Mouse (Mus musculus) CH12.LX (cell line): ENCODE results near the gene Camp. TPM values are rescaled to one million over a fixed set of nuclear protein-coding genes. Genes with fewer than 3 reads are reported as not detected.

ENCODE experiments used
- DNase-seq: peaks from one replicate; pipeline ENCODE4 v3.0.0-alpha.2; 2013; ENCODE audit errors: extremely low read depth
- H3K27ac ChIP-seq: 2 replicates; pipeline ENCODE4 v1.5.1; 2012; ENCODE audit warnings: low read depth, mild to moderate bottlenecking, control low read depth, moderate library complexity; ENCODE audit not compliant: insufficient read depth
- H3K27me3 ChIP-seq: replicated peaks from 2 replicates; pipeline ENCODE3; 2012; ENCODE audit warnings: inconsistent platforms
- H3K36me3 ChIP-seq, 2 experiments: replicated peaks in 1 of 2; 2 replicates each; pipeline versions ENCODE3 to v1.6.1; 2012; ENCODE audit warnings: inconsistent platforms in 1 of 2, low read length in 1 of 2, mild to moderate bottlenecking in 1 of 2, mixed read lengths in 1 of 2, moderate library complexity in 1 of 2; ENCODE audit not compliant: control insufficient read depth in 1 of 2, insufficient read depth in 1 of 2
- H3K4me1 ChIP-seq, 2 experiments: 2 replicates each; pipeline ENCODE4 v1.6.1; 2012; ENCODE audit warnings: inconsistent platforms in 1 of 2, moderate library complexity in 1 of 2; ENCODE audit not compliant: insufficient read depth in 2 of 2, control insufficient read depth in 1 of 2
- H3K4me2 ChIP-seq: 2 replicates; pipeline ENCODE4 v1.6.1; 2012; ENCODE audit warnings: low read depth, mild to moderate bottlenecking, control low read depth; ENCODE audit not compliant: poor library complexity, insufficient read depth, severe bottlenecking
- H3K4me3 ChIP-seq, 3 experiments: fragments of 150-350 bp in 1 of 3; sonication (generic) in 1 of 3; replicated peaks in 1 of 3; 2 replicates each; pipeline versions ENCODE3 to v1.5.1; 2011 to 2012; ENCODE audit warnings: low read depth in 2 of 3, low read length in 2 of 3, mild to moderate bottlenecking in 2 of 3, moderate library complexity in 2 of 3, control low read depth in 1 of 3, improper control_type of control experiment in 1 of 3, inconsistent platforms in 1 of 3, mixed read lengths in 1 of 3; ENCODE audit not compliant: poor library complexity in 1 of 3
- H3K79me2 ChIP-seq: replicated peaks from 2 replicates; pipeline ENCODE4 v1.6.1; 2012; ENCODE audit warnings: mild to moderate bottlenecking, moderate library complexity; ENCODE audit not compliant: control insufficient read depth, poor library complexity, insufficient read depth, severe bottlenecking; ENCODE audit errors: extremely low read depth
- H3K9ac ChIP-seq: 2 replicates; pipeline ENCODE4 v1.6.1; 2012; ENCODE audit warnings: low read depth, mild to moderate bottlenecking, control low read depth, moderate library complexity; ENCODE audit not compliant: insufficient read depth
- H3K9me3 ChIP-seq: replicated peaks from 2 replicates; pipeline ENCODE3; 2012; ENCODE audit warnings: low read length, inconsistent platforms, mixed read lengths
- BHLHE40 ChIP-seq: IDR thresholded peaks from 2 replicates; pipeline ENCODE4 v1.6.1; 2011; ENCODE audit warnings: mild to moderate bottlenecking, low read depth, low read length, improper control_type of control experiment
- CHD1 ChIP-seq: IDR thresholded peaks from 2 replicates; pipeline ENCODE4 v1.6.1; 2012; ENCODE audit warnings: low read depth, low read length, improper control_type of control experiment, inconsistent platforms
- CHD2 ChIP-seq: IDR thresholded peaks from 2 replicates; pipeline ENCODE4 v1.6.1; 2011; ENCODE audit warnings: low read length, improper control_type of control experiment
- CTCF ChIP-seq, 2 experiments: IDR thresholded peaks in 1 of 2; conservative IDR thresholded peaks in 1 of 2; 2 replicates each; pipeline ENCODE4 v1.5.1; 2011 to 2012; ENCODE audit warnings: low read depth in 2 of 2, low read length in 2 of 2, improper control_type of control experiment in 1 of 2, inconsistent platforms in 1 of 2, mild to moderate bottlenecking in 1 of 2, moderate library complexity in 1 of 2
- E2F4 ChIP-seq: IDR thresholded peaks from 2 replicates; pipeline ENCODE4 v1.6.1; 2011; ENCODE audit warnings: low read depth, low read length, improper control_type of control experiment; ENCODE audit not compliant: insufficient replicate concordance
- ELF1 ChIP-seq: IDR thresholded peaks from 2 replicates; pipeline ENCODE4 v1.6.1; 2014; ENCODE audit warnings: low read depth, mild to moderate bottlenecking, inconsistent platforms, low read length, improper control_type of control experiment
- EP300 ChIP-seq: IDR thresholded peaks from 2 replicates; pipeline ENCODE4 v1.6.1; 2011; ENCODE audit warnings: low read length, improper control_type of control experiment
- HCFC1 ChIP-seq: IDR thresholded peaks from 2 replicates; pipeline ENCODE4 v1.6.1; 2012; ENCODE audit warnings: low read depth, mild to moderate bottlenecking, inconsistent platforms, low read length, improper control_type of control experiment
- IRF4 ChIP-seq: IDR thresholded peaks from 2 replicates; pipeline ENCODE4 v1.6.1; 2014; ENCODE audit warnings: low read depth, mild to moderate bottlenecking, inconsistent platforms, low read length, improper control_type of control experiment
- KAT2A ChIP-seq: IDR thresholded peaks from 2 replicates; pipeline ENCODE4 v1.6.1; 2012; ENCODE audit warnings: low read length, improper control_type of control experiment, inconsistent platforms; ENCODE audit not compliant: insufficient replicate concordance
- MAFK ChIP-seq: IDR thresholded peaks from 2 replicates; pipeline ENCODE4 v1.6.1; 2011; ENCODE audit warnings: low read length, improper control_type of control experiment; ENCODE audit not compliant: insufficient replicate concordance
- MAX ChIP-seq: IDR thresholded peaks from 2 replicates; pipeline ENCODE4 v1.6.1; 2011; ENCODE audit warnings: low read length, improper control_type of control experiment
- MAZ ChIP-seq: IDR thresholded peaks from 2 replicates; pipeline ENCODE4 v1.6.1; 2012; ENCODE audit warnings: low read depth, mild to moderate bottlenecking, inconsistent platforms, low read length, improper control_type of control experiment, moderate library complexity
- MXI1 ChIP-seq: IDR thresholded peaks from 2 replicates; pipeline ENCODE4 v1.6.1; 2011; ENCODE audit warnings: mild to moderate bottlenecking, low read depth, low read length, improper control_type of control experiment
- MYC ChIP-seq: IDR thresholded peaks from 2 replicates; pipeline ENCODE4 v1.6.1; 2011; ENCODE audit warnings: low read depth, mild to moderate bottlenecking, improper control_type of control experiment, low read length
- NELFE ChIP-seq: IDR thresholded peaks from 2 replicates; pipeline ENCODE4 v1.6.1; 2011; ENCODE audit warnings: low read depth, low read length, improper control_type of control experiment
- NRF1 ChIP-seq: IDR thresholded peaks from 2 replicates; pipeline ENCODE4 v1.6.1; 2014; ENCODE audit warnings: low read depth, mild to moderate bottlenecking, inconsistent platforms, low read length, improper control_type of control experiment, moderate library complexity
- PAX5 ChIP-seq: IDR thresholded peaks from 2 replicates; pipeline ENCODE4 v1.6.1; 2012; ENCODE audit warnings: low read length, inconsistent platforms, mixed read lengths
- RAD21 ChIP-seq: IDR thresholded peaks from 2 replicates; pipeline ENCODE4 v1.6.1; 2011; ENCODE audit warnings: low read depth, mild to moderate bottlenecking, low read length, improper control_type of control experiment, moderate library complexity
- RCOR1 ChIP-seq: conservative IDR thresholded peaks from 2 replicates; pipeline ENCODE4 v1.6.1; 2012; ENCODE audit warnings: low read depth, mild to moderate bottlenecking, inconsistent platforms, low read length, improper control_type of control experiment
- SIN3A ChIP-seq: IDR thresholded peaks from 2 replicates; pipeline ENCODE4 v1.6.1; 2012; ENCODE audit warnings: low read length, improper control_type of control experiment, inconsistent platforms
- SMC3 ChIP-seq: IDR thresholded peaks from 2 replicates; pipeline ENCODE4 v1.6.1; 2011; ENCODE audit warnings: low read depth, low read length, improper control_type of control experiment
- TCF12 ChIP-seq: IDR thresholded peaks from 2 replicates; pipeline ENCODE4 v1.6.1; 2014; ENCODE audit warnings: low read depth, mild to moderate bottlenecking, inconsistent platforms, low read length, improper control_type of control experiment
- UBTF ChIP-seq: IDR thresholded peaks from 2 replicates; pipeline ENCODE4 v1.6.1; 2012; ENCODE audit warnings: low read depth, mild to moderate bottlenecking, inconsistent platforms, low read length, improper control_type of control experiment, moderate library complexity
- USF1 ChIP-seq: IDR thresholded peaks from 2 replicates; pipeline ENCODE4 v1.6.1; 2014; ENCODE audit warnings: low read depth, mild to moderate bottlenecking, inconsistent platforms, low read length, improper control_type of control experiment
- ZKSCAN1 ChIP-seq: IDR thresholded peaks from 2 replicates; pipeline ENCODE4 v1.6.1; 2012; ENCODE audit warnings: low read depth, inconsistent platforms, low read length, improper control_type of control experiment, borderline replicate concordance
- ZMIZ1 ChIP-seq: IDR thresholded peaks from 2 replicates; pipeline ENCODE4 v1.6.1; 2012; ENCODE audit warnings: low read depth, mild to moderate bottlenecking, inconsistent platforms, low read length, improper control_type of control experiment
- ZNF384 ChIP-seq: IDR thresholded peaks from 2 replicates; pipeline ENCODE4 v1.6.1; 2012; ENCODE audit warnings: low read depth, low read length, improper control_type of control experiment, inconsistent platforms
- dilution Hi-C: fragments of 300-500 bp; cut with MboI; formaldehyde crosslinking; loops from 2 replicates; pipeline ENCODE4 v1.14.3; 2020; ENCODE audit warnings: low sequenced_read_pairs; ENCODE audit not compliant: extremely low pct_unique_long_range_greater_than_20kb, extremely low pct_ligation_motif_present
- in situ Hi-C: fragments of 300-500 bp; cut with MboI; formaldehyde crosslinking; loops from 3 replicates; pipeline ENCODE4 v1.14.3; 2019; ENCODE audit warnings: low sequenced_read_pairs, low pct_ligation_motif_present, low pct_unique_long_range_greater_than_20kb, mixed read lengths
- polyA plus RNA-seq: library from polyadenylated mRNA; unstranded; fragments of >175 nt; gene quantifications from 2 replicates; pipeline ENCODE4 v1.2.1, GENCODE M21; 2012; ENCODE audit warnings: low read depth; ENCODE audit not compliant: insufficient read length
- total RNA-seq, 2 experiments: library from RNA; depleted of rRNA; stranded (reverse); fragments of 300-350 nt in 1 of 2; fragments of >200 nt in 1 of 2; gene quantifications; 2 replicates each; pipeline ENCODE4 v1.2.3; 2012 to 2014

Gene Camp
- total and polyA plus RNA-seq, 3 experiments = not detected

DNA sequence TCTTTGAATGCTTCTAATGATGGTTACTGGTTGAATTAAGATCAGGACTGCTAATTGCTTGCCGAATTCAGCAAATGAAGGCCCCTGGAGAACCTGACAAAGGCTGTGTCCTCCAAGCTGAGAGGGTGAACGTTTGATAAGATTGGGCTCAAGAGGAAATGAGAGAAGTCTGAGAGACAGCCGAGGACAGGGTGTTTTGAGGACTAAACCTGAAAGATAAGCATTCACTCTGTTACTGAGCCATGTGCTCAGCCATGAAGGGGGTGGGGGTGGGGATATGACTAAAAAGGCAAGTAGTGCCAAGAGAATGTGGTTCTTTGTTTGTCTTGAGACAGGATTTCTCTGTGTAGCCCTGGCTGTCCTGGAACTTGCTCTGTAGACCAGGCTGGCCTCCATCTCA, 13.7 kb upstream of the Camp start (continued):
- peak; percentile 76; the same call in 1 of the 2 replicates for TF ChIP-seq IRF4
- TF ChIP-seq ZMIZ1 = no peak
- no peak for TF ChIP-seq CTCF (conservative IDR thresholded peaks at IDR 0.05 in 1 of 2, IDR thresholded peaks at IDR 0.05 in 1 of 2; ENCODE audit: low read depth in 2 of 2, low read length in 2 of 2)
- peak; percentile 93 for TF ChIP-seq MYC
- TF ChIP-seq MAX = peak; percentile 83
- TF ChIP-seq EP300 = peak; percentile 40; the same call in 1 of the 2 replicates

DNA sequence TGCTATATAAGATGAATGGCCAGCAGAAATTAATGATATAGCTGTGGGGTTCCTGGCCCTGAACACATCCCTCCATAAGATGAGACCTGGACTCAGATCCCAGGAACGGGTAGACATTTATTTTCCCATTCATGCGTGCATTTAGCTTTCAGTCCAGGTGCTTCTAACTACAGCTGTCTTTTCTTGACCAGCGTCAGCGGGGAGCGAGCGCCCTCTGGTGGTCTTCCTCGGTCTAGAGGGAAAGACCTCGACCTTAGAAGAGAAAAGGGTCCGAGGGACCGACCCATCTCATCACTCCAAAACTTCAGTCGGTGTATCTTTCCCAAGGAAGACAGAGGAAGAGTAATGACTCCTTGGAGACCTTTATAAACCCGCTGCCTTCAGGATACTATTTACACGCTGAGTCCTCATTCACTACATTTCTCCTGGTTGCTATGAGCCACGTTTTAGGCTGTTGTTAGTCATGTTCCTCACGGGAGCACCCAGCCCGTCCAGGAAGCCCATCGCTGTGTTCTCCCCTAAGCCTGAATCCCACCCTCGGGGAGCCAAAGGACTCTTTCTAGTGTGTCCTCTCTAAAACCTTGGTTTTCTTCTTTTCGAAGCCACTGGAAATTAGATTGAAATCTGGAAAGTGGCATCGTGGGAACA, 13.1 kb upstream of the Camp start:
- dilution Hi-C loops = no loop called here
- peak overlapping the region; percentile 80 for H3K4me2 ChIP-seq
- H3K79me2 ChIP-seq = no peaks in the 10 kb centered on the region
- peaks cover 0 to 16% of the 10 kb centered on the region in 2 experiments; a peak in 2 of 4 replicates for H3K4me1 ChIP-seq
- peak overlapping the region in 1 of 3 experiments; percentile 26 for H3K4me3 ChIP-seq
- H3K9me3 ChIP-seq = no peaks in the 10 kb centered on the region
- no peak overlapping the region for H3K27ac ChIP-seq
- TF ChIP-seq CHD2 (no peak), KAT2A (no peak), ZKSCAN1 (no peak), E2F4 (no peak), CHD1 (no peak), IRF4 (peak; percentile 42; the same call in 1 of the 2 replicates), CTCF (conservative IDR thresholded peaks at IDR 0.05 in 1 of 2, IDR thresholded peaks at IDR 0.05 in 1 of 2; ENCODE audit: low read depth in 2 of 2, low read length in 2 of 2) (peak; percentile 85 to 95), MXI1 (no peak; the same call in 1 of the 2 replicates), RAD21 (peak; percentile 93), SMC3 (peak; percentile 73), BHLHE40 (peak; percentile 47), ELF1 (no peak), NRF1 (no peak), USF1 (no peak), UBTF (no peak), MYC (peak; percentile 55; the same call in 1 of the 2 replicates), TCF12 (no peak), SIN3A (no peak), PAX5 (no peak), NELFE (0 out of 2 replicates have a peak, but pooled peaks have one; percentile 18), ZNF384 (no peak), HCFC1 (no peak), MAFK (no peak), MAZ (no peak), MAX (peak; percentile 47; the same call in 1 of the 2 replicates), RCOR1 (no peak)
- no peaks in the 10 kb centered on the region for H3K36me3 ChIP-seq
- DNase-seq = peak; percentile 84
- in situ Hi-C loops = loop anchor here (25.0 kb wide), 1 partner anchor 175 kb away; no protein-coding TSS in a partner anchor
- H3K9ac ChIP-seq = peak overlapping the region; percentile 29; the same call in 1 of the 2 replicates
- H3K27me3 ChIP-seq = peaks cover 35% of the 10 kb centered on the region
